Mouse (Mus musculus) kidney, adult 2 months (tissue): ENCODE results near the gene L3mbtl3. TPM values are rescaled to one million over a fixed set of nuclear protein-coding genes. Genes with fewer than 3 reads are reported as not detected.
A peak's percentile ranks its signal among the peaks of the same experiment; 100 is the strongest.

ENCODE experiments used
- DNase-seq: peaks from one replicate; pipeline ENCODE4 v3.0.0; 2021
- H3K27ac ChIP-seq: fragments of 200-500 bp; 2 replicates; pipeline ENCODE4 v1.5.1; 2012; ENCODE audit warnings: low read depth, low read length, control low read depth, inconsistent platforms; ENCODE audit not compliant: insufficient read depth
- H3K27me3 ChIP-seq: fragments of 200-500 bp; replicated peaks from 2 replicates; pipeline ENCODE4 v1.6.1; 2012; ENCODE audit warnings: mild to moderate bottlenecking, moderate library complexity, low read length, inconsistent platforms; ENCODE audit not compliant: control insufficient read depth, insufficient read depth
- H3K36me3 ChIP-seq: fragments of 200-500 bp; 2 replicates; pipeline ENCODE4 v1.6.1; 2012; ENCODE audit warnings: mild to moderate bottlenecking, moderate library complexity, low read length, inconsistent platforms; ENCODE audit not compliant: control insufficient read depth, insufficient read depth
- H3K4me1 ChIP-seq: fragments of 200-500 bp; 2 replicates; pipeline ENCODE4 v1.6.1; 2011; ENCODE audit warnings: low read length; ENCODE audit not compliant: control insufficient read depth, insufficient read depth
- H3K4me3 ChIP-seq: fragments of 200-500 bp; 2 replicates; pipeline ENCODE4 v1.5.1; 2011; ENCODE audit warnings: mild to moderate bottlenecking, low read depth, low read length, control low read depth; ENCODE audit not compliant: insufficient read depth
- CTCF ChIP-seq: fragments of 200-500 bp; conservative IDR thresholded peaks from 2 replicates; pipeline ENCODE4 v1.5.1; 2011; ENCODE audit warnings: low read depth, mild to moderate bottlenecking, control low read depth, low read length, moderate library complexity, mixed read lengths; ENCODE audit not compliant: insufficient read depth, insufficient read length
- POLR2A ChIP-seq: fragments of 200-500 bp; IDR thresholded peaks from one replicate; pipeline ENCODE4 v1.6.1; 2011; ENCODE audit warnings: low read depth, low read length, control low read depth
- WGBS: fragments of 180-500 bp; shearing (Covaris S2); methylation state at CpG from one replicate; pipeline ENCODE4 v1.1.7; 2018; 5-methylcytosine and 5-hydroxymethylcytosine counted together
- polyA plus RNA-seq: library from polyadenylated mRNA; depleted of rRNA; stranded (reverse); fragments of >200 nt; gene quantifications from 2 replicates; pipeline ENCODE4 v1.2.3, GENCODE M21; 2012; rRNA removed

Gene L3mbtl3
- polyA plus RNA-seq, 1 experiment = 3.6 TPM

DNA sequence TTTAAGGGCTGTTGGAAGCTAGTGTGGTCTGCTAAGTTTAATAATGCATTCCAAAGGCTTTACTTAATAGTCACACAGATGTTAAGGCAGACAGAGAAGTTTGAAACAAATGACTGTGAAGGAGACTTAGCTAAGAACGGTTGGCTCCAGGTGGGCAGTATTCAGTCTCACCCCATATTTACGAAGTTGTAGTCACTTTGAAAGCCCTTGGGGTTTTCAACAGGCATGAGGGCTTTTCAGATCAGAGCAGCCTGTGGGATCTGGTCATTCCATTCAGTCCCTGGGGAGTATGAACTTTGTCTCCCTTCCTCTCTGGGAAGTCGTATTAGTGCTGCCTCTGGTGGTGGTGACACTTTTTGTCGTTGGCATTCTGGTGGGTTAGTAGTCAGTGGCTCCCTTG lies 137.2 kb downstream of the L3mbtl3 start:
- no peak for DNase-seq
- no peak overlapping the region for H3K27ac ChIP-seq
- H3K36me3 ChIP-seq = no peaks in the 10 kb centered on the region
- H3K4me3 ChIP-seq = no peak overlapping the region
- H3K27me3 ChIP-seq = no peaks in the 10 kb centered on the region; the same call in 1 of the 2 replicates
- H3K4me1 ChIP-seq = no peaks in the 10 kb centered on the region
- no peak for TF ChIP-seq CTCF
- TF ChIP-seq POLR2A = no peak
- WGBS = 48% methylated on average over 4 of the region's 4 CpGs

- Histone ChIP-seq H3K36me3 (no peaks in the 10 kb centered on the region), H3K27ac (no peak overlapping the region), H3K4me1 (no peaks in the 10 kb centered on the region), H3K4me3 (no peak overlapping the region), H3K27me3 (no peaks in the 10 kb centered on the region; the same call in 1 of the 2 replicates)
- peak; percentile 11 for DNase-seq
- TF ChIP-seq POLR2A = no peak
- no peak for TF ChIP-seq CTCF
- WGBS = 70% methylated on average over 3 of the region's 3 CpGs
Observed at GRCm38 (mm10) chr10:26232071-26232653, 143.6 kb downstream of the L3mbtl3 start.

DNA sequence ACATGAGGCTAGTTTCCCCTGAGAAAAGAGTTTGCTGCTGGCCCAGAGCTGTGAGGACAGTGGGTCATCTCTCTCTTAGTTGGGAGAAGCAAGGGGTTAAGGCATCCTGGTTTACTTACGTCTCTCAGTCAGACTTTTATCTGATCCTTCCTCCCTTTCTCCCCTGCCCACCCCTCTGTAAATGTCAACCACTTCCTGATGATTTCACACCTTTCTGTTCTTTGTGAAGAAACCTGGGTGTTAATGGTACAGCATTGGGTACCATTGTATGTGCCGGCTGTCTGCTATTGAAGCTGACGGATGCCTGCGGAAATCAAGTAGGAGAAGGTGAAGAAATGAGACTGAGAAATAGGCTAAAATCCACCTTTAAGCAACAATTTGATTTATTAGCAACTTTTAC lies 146.3 kb downstream of the L3mbtl3 start, which contains the start of gene Samd3:
TSS of gene Samd3 (plus strand) at position 220 of the 400 bp plus-strand sequence.
- DNase-seq = no peak
- Histone ChIP-seq H3K36me3 (no peaks in the 10 kb centered on the region), H3K4me1 (no peaks in the 10 kb centered on the region), H3K4me3 (no peak within 1 kb of the TSS), H3K27me3 (no peaks in the 10 kb centered on the region), H3K27ac (no peak within 1 kb of the TSS)
- WGBS = 42% methylated on average over 4 of the region's 4 CpGs
- TF ChIP-seq CTCF (no peak), POLR2A (no peak)

- no peak overlapping the region for H3K27ac ChIP-seq
- no peaks in the 10 kb centered on the region for H3K27me3 ChIP-seq
- TF ChIP-seq POLR2A (no peak), CTCF (no peak)
- H3K4me3 ChIP-seq = no peak overlapping the region
- no peak for DNase-seq
- no peaks in the 10 kb centered on the region for H3K4me1 ChIP-seq
- H3K36me3 ChIP-seq = no peaks in the 10 kb centered on the region
Observed at GRCm38 (mm10) chr10:26228187-26228586, 147.6 kb downstream of the L3mbtl3 start.

GRCm38 (mm10) chr10:26226734-26227133 lies 149.0 kb downstream of the L3mbtl3 start:
- no peaks in the 10 kb centered on the region for H3K36me3 ChIP-seq
- no peak for DNase-seq
- no peak overlapping the region for H3K27ac ChIP-seq
- H3K4me3 ChIP-seq = no peak overlapping the region
- no peak for TF ChIP-seq CTCF
- TF ChIP-seq POLR2A = no peak
- H3K27me3 ChIP-seq = no peaks in the 10 kb centered on the region
- H3K4me1 ChIP-seq = no peaks in the 10 kb centered on the region
- 76% methylated on average over 2 of the region's 2 CpGs for WGBS

DNA sequence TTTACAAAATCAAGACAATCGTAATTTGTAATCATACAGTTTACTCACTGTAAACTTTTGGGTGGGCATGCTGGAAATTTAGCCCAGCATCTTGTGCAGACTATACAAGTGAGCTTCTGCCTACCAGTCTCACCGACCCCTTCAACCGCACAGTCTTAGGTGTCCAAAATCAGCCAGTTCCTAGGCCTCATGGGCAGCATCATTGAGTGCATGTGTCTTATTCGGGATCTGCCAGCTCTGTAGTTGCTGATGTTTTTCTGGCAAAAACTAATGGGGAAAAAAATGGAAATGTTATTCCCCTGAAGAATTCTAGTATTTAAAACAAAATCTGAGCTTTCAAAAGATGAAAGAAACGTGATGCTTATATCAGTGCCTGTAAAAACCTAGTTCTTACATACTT lies 149.5 kb downstream of the L3mbtl3 start:
- Histone ChIP-seq H3K4me3 (no peak overlapping the region), H3K27me3 (no peaks in the 10 kb centered on the region), H3K36me3 (no peaks in the 10 kb centered on the region), H3K4me1 (no peaks in the 10 kb centered on the region), H3K27ac (no peak overlapping the region)
- TF ChIP-seq POLR2A (no peak), CTCF (no peak)
- DNase-seq = no peak
- WGBS = 90% methylated on average over 5 of the region's 5 CpGs

Other genes with a start within 250 kb of the L3mbtl3 start
- 0.19 TPM in 1 of 2 replicates, not detected in the other for gene Samd3, start 146.3 kb downstream of the L3mbtl3 start, polyA plus RNA-seq